Mouse (Mus musculus) heart, adult 18-20 months (tissue): ENCODE measurements around the gene Pomc. TPM values are rescaled to one million over a fixed set of nuclear protein-coding genes. Genes with fewer than 3 reads are reported as not detected.
A peak's percentile ranks its signal among the peaks of the same experiment; 100 is the strongest.
"Not testable (repeated sequence)": the region's sequence is repeated elsewhere in the genome, so short reads cannot be mapped to it uniquely, and the experiment has no call there.

ENCODE experiments used
- DNase-seq, 2 experiments: peaks; one replicate each; pipeline ENCODE4 v3.0.0; 2021 to 2022; ENCODE audit warnings: mixed read lengths in 1 of 2
- long read RNA-seq, 2 experiments: library from polyadenylated mRNA; stranded (forward); transcript quantifications; one replicate each; pipeline ENCODE4 v2.0.0; 2021
- total RNA-seq, 2 experiments: library from RNA; stranded (reverse); gene quantifications; 2 replicates each; pipeline ENCODE4 v1.2.3; 2021

Pomc gene
- under 1 TPM in 1 of 2 experiments, not detected in 1; 0.65 TPM for total RNA-seq
- long read RNA-seq, experiment 1, partial matches to known transcripts: 0 of 1 reads
- long read RNA-seq, experiment 1, other reads (novel, unspliced or antisense): 1 of 1 reads
- long read RNA-seq, experiment 2: 0 reads

GRCm38 (mm10) chr12:3954651-3955050 is at the start of gene Pomc:
Pomc (plus strand) TSS chr12:3954951.
- no peak for DNase-seq

DNA sequence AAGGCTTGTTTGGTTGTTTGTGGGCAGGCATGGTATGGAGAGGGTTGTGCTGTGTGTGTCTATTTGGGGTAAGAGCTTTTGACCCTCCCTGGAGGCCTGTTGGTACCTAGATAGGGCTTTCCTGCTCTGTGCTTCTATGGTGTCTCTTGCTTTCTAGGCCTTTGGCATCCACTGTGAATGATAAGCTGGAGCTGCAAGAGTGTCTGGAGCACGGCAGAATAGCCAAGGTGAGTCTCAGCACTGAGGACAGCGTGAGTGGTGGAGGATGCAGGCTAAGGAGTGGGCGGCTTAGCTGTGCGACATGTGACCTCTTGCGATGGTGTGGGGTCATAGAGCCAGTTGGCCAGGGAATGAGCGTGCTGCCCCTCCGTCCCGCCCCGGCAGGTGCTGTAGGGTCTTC is 49.3 kb upstream of the Pomc start:
- no peak for DNase-seq

DNA sequence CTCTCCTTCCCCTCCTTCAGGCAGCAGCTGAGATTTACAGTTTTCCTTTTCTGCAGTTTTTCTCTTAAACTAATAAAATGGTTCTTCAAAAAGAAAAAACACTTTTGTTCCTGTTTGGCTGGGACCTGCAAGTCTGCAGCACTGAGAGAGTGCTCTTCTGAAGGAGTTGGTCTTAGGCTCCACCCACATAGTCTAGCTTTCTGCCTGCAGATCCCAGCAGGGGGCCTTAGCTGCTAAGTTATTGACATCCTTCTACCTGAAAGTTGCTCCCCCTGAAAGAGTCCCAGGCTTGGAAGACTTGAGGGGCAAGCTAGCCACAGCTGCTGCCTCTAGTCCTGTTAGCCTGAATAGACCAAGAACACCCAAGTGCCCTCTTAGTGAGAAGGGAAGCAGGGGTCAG is 48.4 kb upstream of the Pomc start:
- DNase-seq: no peak

DNA sequence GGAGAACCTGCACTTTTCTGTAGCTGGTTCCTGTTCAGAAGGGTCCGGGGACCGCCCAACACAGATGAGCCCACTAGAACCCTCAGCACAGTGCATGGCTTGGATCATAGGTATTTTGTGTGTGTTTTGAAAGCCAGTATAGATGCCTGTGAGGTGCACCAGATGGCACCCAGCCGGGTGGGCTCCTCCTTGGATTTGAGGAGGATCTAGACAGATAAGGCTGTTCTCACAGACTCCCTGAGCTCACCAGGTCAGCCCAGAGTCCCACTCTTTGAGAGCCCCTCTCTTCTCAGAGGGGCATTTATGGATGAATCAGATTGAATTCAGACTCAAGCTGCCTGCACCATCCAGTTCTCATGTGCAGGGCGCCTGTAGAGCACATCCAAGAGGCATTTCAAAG is 47.7 kb upstream of the Pomc start:
- DNase-seq: no peak

DNA sequence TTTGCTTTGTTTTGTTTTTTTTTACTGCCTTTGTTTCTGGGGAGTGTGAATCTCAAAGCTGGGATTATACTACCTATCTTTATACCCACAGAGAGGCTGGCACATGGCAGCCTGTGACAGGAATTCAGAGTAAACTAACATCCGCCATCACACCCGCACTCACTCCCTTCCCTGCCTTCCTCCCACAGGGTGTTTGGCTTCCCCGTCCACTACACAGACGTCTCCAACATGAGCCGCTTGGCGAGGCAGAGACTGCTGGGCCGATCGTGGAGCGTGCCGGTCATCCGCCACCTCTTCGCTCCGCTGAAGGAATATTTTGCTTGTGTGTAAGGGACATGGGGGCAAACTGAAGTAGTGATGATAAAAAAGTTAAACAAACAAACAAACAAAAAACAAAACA is 47.3 kb upstream of the Pomc start:
- DNase-seq: no peak

DNA sequence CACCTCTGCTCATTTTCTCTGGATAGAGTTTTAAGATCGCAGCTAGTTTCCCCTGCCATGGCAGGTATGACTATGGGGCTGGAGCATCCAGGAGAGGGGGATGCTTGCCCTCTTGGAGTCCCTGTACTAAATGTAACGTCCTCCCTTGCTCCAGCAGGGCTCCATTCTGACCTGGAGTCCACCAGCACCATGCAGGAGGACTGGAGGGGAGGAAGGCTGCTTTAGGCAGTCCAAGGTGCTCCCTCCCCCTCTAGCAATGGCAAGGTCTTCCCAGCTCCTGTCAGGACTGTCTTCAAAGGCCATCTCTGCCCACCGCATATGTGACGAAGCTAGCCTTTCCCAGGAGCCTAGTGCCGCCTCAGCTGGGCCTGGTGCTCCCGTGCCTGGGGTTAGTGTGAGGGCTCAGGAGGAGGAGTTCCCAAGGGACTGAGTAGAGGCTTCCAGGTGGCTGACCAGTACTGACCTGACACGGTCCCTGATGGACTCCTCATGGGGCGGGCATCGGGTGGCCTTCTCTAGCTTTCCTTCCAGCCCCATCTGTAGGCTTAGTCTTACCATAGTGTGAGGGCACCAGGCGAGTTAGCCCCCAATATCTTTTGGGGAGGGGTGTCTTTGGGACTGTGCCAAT is 44.2 kb upstream of the Pomc start:
- no peak for DNase-seq

GRCm38 (mm10) chr12:3911831-3912348 is 42.9 kb upstream of the Pomc start:
- DNase-seq: no peak

DNA sequence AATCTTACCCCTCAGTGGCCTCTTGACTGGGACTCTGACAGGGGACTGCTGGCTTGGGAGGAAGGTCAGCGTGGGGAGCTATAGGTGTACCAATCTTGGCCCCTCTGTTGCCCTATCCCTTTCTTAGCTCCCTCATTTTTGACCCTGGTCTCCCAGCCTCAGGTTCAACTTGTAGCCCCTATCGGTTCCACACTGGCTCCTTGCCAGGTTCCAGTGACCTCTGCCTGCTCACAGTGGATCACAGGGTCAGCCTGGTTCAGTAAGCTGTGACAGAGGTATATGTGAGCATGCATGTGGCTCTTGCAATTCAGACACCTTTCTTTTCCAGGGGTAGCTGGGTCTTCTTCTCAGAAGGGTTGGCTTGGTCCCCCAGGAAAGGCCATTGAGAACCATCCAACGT is 38.9 kb upstream of the Pomc start:
- DNase-seq: no peak

- no peak for DNase-seq
Observed at GRCm38 (mm10) chr12:3917668-3918341, 36.9 kb upstream of the Pomc start.

- no peak for DNase-seq
Observed at GRCm38 (mm10) chr12:3918577-3918976, 36.2 kb upstream of the Pomc start.

GRCm38 (mm10) chr12:3919423-3919822 is 35.3 kb upstream of the Pomc start:
- no peak for DNase-seq

- peak; percentile 58 to 87 for DNase-seq
Observed at GRCm38 (mm10) chr12:3926127-3926526, 28.6 kb upstream of the Pomc start.

GRCm38 (mm10) chr12:3928841-3929240 is 25.9 kb upstream of the Pomc start:
- DNase-seq: peak in 1 of 2 experiments; percentile 30

DNA sequence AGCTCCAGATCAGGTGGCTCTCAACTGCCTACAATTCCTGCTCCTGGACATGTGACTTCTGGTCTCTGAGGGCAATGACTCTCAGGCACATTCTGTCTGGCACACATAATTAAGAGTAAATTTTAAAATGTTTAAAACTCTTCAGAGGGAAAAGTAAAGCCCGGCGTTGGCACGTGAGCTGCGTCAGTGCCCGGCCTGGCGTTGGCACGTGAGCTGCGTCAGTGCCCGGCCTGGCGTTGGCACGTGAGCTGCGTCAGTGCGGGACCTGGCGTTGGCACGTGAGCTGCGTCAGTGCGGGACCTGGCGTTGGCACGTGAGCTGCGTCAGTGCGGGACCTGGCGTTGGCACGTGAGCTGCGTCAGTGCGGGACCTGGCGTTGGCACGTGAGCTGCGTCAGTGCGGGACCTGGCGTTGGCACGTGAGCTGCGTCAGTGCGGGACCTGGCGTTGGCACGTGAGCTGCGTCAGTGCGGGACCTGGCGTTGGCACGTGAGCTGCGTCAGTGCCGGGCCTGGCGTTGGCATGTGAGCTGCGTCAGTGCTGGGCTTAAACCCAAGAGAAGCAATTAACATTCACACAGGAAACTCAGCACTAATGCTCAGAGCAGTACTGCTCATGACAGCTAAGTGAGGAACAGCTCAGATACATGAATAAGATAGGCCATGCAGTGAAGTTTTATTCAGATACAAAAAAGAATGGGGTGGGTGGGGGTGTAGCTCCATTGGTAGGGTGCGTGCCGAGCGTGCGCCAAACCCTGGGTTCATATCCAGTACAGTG is 24.5 kb upstream of the Pomc start:
- not testable (repeated sequence) for DNase-seq

- no peak for DNase-seq
Observed at GRCm38 (mm10) chr12:3942026-3942425, 12.7 kb upstream of the Pomc start.

- DNase-seq: no peak
Observed at GRCm38 (mm10) chr12:3944454-3945073, 10.2 kb upstream of the Pomc start.

DNA sequence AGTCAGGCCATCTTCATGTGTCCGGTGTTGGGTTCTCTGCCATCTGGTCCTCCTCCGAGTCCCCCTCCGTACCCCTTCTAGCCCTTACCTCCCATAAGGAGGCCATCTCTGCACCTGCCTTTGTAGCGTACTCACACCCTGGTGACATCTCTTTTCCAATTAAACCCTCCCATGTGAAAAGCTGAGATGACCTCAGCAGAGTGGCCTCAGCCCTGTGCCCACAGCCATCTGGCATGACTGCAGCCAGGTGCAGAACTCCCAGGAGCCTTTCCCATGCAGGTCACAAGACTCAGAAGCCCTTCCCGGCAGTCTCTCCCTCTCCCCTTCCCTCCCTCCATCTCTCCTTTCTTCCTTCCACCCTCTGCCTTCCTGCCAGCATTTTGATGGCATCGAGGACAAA is 7.2 kb upstream of the Pomc start:
- DNase-seq: no peak

DNA sequence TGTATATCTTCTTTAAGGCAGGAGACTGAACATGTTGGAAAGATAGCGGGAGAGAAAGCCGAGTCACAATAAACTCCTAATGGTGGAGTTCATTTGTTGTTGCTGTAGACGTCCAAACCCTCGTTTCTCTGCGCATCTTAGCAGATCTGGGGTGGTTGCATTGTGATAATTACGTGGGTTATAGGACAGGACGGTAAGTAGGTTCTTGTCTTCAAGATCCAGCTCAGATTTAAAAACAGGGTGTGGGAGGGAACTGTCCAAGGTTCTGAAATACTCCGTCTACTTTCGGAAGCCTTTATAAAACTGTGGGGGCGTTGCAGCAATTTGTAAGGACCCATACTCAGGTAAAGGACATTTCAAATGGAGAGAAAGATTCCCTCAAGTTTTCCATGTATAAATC is 620 bp downstream of the Pomc start:
- DNase-seq: peak in 1 of 2 experiments; percentile 38

DNA sequence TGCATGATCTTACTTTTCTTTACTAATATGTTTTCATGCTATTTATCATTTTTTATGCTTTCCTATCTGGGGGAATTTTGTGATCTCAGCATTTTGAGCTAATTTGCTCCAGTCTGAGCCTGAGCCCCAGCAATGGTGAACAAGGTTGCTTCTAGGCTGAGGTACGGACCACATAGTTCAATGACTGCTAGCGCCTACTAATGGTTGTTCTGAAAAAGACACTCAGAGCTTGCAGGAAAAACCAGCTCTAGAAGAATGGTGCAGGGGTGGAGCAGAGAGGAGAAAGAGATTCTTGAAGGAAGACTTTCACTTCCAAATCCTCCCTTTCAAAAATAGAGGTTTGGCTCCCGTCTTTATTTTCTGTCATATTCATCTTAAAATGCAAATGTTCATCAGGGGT is 1.6 kb downstream of the Pomc start:
- no peak for DNase-seq

DNA sequence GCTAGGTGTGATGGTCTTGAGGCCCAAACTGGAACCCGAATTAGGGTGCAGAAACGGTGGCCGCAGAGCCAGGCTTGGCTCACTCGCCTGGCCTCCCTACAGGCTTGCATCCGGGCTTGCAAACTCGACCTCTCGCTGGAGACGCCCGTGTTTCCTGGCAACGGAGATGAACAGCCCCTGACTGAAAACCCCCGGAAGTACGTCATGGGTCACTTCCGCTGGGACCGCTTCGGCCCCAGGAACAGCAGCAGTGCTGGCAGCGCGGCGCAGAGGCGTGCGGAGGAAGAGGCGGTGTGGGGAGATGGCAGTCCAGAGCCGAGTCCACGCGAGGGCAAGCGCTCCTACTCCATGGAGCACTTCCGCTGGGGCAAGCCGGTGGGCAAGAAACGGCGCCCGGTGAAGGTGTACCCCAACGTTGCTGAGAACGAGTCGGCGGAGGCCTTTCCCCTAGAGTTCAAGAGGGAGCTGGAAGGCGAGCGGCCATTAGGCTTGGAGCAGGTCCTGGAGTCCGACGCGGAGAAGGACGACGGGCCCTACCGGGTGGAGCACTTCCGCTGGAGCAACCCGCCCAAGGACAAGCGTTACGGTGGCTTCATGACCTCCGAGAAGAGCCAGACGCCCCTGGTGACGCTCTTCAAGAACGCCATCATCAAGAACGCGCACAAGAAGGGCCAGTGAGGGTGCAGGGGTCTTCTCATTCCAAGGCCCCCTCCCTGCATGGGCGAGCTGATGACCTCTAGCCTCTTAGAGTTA is 5.2 kb downstream of the Pomc start:
- peak; percentile 92 to 96 for DNase-seq

DNA sequence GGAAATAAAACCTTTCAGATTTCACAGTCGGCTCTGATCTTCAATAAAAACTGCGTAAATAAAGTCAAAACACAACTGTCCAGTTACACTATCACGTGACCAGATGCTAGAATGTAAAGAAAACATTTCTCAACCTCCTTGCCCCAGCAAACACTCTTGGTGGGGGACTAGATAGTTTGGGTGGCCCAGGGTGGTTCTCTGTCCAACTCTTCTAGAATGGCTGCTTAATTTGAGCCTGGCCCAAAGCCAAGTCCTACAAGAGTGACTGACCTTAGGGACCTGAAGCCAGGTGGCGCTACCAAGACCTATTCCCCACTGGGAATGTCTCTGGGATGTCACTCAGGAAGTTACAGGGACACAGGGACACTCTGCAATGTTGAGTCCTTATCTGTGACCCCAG is 5.8 kb downstream of the Pomc start:
- DNase-seq: peak in 1 of 2 experiments; percentile 32

- DNase-seq: no peak
Observed at GRCm38 (mm10) chr12:3967196-3967595, 12.4 kb downstream of the Pomc start.
